Mouse (Mus musculus): ENCODE measurements around the gene Sparcl1. TPM values are rescaled to one million over a fixed set of nuclear protein-coding genes. Genes with fewer than 3 reads are reported as not detected.

Gene Sparcl1
- not detected for polyA plus RNA-seq (2017; shearing (Covaris generic))

GRCm38 (mm10) chr5:104113491-104114172 lies at the start of gene Sparcl1:
Sparcl1 (minus strand) TSS chr5:104113733.

GRCm38 (mm10) chr5:104077508-104077907 lies 36.0 kb downstream of the Sparcl1 start, which contains the start of gene Gm17660:
Gm17660 (minus strand) TSS chr5:104077608.

GRCm38 (mm10) chr5:104046256-104047199 lies 67.0 kb downstream of the Sparcl1 start, which contains the start of gene Nudt9:
Nudt9 (plus strand) TSS chr5:104046306.

Other genes starting within 250 kb of the Sparcl1 start
- gene Klhl8, start 202.5 kb downstream of the Sparcl1 start, polyA plus RNA-seq (2017; shearing (Covaris generic)) = 0.99 TPM
- gene Hsd17b13, start 136.3 kb downstream of the Sparcl1 start, polyA plus RNA-seq (2017; shearing (Covaris generic)) = not detected
- gene Hsd17b11, start 91.8 kb downstream of the Sparcl1 start, polyA plus RNA-seq (2017; shearing (Covaris generic)) = 5.6 TPM
- 21.1 TPM for gene Nudt9, start 67.4 kb downstream of the Sparcl1 start, polyA plus RNA-seq (2017; shearing (Covaris generic))
- gene Gm17660, start 36.1 kb downstream of the Sparcl1 start, polyA plus RNA-seq (2017; shearing (Covaris generic)) = not detected
- not detected for gene Dspp, start 57.0 kb upstream of the Sparcl1 start, polyA plus RNA-seq (2017; shearing (Covaris generic))
- gene Dmp1, start 88.9 kb upstream of the Sparcl1 start, polyA plus RNA-seq (2017; shearing (Covaris generic)) = not detected
- not detected for gene Ibsp, start 185.4 kb upstream of the Sparcl1 start, polyA plus RNA-seq (2017; shearing (Covaris generic))
- not detected for gene Mepe, start 211.6 kb upstream of the Sparcl1 start, polyA plus RNA-seq (2017; shearing (Covaris generic))